Mouse (Mus musculus) naive thymus-derived CD4-positive, alpha-beta T cell, adult 2 months (primary cell): ENCODE results near the gene Ghdc.

ENCODE experiments used
- DNase-seq: peaks from one replicate; pipeline ENCODE4 v3.0.0-alpha.2; 2011; ENCODE audit warnings: low read depth

The Ghdc gene

DNA sequence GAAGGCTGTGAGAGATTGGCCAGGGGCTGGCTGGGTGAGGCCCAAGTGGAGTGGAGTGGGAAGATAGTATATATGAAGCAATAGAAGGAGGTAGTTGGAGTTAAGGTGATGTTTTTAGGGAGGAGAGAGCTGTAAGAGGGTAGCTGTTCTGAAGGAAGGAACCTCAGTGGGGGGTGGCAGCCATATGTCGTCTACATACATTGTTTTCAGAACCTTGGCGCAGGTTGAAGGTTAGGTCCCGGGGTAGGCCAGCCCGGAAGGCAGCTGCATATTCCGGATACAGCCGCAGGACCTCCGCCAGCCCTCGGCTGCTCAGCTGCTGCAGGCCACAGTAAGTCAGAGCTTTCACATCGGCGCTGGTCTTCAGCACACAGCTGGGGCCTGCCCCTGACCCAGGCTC lies 24.2 kb downstream of the Ghdc start:
- DNase-seq, result no peak

DNA sequence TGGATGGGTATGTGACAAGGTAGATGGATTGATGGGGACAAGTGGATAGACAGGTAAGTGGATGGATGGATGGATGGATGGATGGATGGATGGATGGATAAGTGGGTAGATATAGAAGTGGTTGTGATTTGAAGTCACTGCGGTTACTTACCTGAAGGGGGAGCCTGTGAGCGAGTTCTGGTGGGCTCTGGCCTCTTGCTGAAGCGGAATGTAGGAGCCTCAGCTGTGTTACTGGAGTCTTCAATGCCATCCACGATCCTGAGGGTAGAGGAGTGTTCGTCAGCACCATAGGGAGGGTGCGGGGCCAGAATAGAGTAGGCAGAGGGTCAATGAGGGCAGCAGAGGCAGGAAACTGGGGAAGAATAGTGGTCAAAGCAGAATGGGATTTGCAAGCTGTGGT lies 25.7 kb downstream of the Ghdc start:
- DNase-seq, result peak; percentile 79

DNA sequence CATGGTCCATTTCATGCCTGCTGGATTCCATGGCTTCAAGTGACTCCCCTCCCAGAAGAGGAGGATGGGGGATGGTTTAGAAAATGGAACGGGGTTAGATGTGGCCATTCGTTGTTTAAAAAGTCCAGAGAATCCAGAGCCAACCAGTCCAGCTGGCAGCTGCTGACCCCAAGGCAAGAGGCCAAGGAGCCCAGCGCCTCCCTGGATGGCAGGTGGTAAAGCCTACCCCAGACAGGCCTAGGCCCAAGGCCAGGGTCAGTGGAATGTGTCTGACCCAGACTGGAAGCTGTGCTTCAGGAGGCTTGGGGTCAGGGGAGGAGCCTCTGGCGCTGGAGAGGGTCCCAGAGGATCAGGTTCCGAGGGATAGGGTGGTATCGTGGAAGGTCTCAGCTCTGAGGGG lies 29.4 kb downstream of the Ghdc start:
- DNase-seq, result no peak

DNA sequence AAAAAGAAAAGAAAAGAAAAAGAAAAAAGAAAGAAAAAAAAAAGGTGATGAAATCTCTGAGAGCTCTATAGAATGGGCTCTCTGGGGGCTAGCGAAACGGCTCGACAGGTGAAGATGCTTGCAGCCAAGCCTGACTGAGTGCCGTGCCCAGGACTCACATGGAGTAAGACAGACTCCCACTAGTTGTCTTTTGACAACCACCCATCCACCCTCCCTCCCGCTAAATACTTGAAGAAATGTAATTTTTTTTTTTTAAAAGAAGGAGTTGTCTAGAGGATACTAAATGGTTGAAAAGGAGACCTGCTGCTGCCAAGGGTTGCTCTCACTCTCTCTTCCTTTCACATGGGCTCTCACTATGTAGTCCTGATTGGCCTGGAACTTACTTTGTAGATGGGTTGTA lies 32.0 kb downstream of the Ghdc start:
- DNase-seq, result no peak

DNA sequence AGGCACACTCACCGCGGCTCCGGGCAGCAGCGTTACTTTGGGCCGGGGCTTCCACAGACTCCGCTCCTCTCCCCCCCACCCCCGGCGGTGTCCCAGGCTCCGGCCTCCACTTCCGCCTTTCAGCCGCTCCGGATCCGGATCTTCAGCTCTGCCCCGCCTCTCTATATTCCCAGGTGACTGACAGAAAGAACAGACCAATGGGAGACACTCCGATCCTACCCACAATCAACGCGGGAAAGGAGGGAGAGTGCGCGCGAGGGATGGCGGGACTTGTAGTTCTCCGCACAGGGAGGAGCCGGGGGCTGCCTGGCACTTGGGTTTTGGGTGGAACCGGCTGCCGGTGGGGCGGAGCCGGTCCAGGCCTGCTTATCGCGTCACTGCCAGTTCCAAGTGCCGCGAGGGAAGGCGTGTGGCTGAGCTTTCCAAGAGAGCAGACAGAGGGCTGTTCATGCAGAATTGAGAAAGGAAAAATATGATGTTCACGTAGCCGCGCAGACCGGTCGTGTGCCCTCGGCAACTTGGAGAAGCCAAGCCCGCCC lies 32.6 kb downstream of the Ghdc start, which contains the start of gene Rab5c:
Rab5c (minus strand) TSS at position 150 of the 539 bp plus-strand sequence.
- peak; percentile 98 for DNase-seq

DNA sequence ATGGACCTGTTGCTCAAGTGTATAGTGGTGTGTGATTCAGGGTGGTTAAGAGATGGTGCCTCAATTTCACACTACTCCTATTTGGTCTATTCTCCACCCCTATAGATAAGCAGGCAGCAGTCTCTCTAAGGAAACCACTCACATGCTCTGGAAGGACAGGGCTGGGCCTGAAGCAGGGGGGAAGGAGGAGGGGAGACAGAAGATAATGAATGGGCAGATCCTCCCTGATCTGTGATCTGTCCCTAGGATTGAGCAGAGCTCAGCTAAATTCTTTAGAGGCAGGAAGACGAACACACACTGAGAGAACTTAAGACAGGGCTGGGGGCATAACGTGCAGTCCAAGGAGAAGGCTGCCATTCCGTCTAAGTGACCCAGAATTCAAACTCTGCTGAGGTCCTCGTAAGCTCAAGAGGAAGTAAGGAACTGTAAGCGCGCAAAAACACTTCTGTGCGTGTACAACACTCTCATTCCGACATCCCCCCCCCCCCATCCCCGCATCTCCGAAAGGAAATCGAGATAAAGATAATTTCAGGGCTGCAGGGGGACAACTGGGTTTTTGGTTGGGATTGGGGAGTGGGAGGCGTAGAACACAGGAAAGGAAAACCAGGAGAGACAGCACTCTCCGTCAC lies 33.5 kb downstream of the Ghdc start:
- DNase-seq, result peak; percentile 37

DNA sequence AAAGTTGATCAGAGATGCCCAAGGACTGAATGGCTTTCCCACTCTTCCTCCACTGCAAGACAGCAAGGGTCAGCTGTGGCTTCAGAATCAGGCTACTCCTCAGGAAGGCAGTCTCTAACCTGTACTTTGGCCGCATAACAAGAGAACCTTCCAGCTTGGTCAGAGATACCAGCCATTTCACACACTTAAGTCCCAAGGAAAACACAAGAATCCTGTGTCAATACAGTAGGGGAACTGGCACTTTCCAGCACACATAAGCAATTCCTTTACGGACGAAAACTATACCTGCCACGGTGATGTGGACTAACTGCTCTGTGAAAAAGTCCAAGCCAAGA lies 34.0 kb downstream of the Ghdc start:
- no peak for DNase-seq

DNA sequence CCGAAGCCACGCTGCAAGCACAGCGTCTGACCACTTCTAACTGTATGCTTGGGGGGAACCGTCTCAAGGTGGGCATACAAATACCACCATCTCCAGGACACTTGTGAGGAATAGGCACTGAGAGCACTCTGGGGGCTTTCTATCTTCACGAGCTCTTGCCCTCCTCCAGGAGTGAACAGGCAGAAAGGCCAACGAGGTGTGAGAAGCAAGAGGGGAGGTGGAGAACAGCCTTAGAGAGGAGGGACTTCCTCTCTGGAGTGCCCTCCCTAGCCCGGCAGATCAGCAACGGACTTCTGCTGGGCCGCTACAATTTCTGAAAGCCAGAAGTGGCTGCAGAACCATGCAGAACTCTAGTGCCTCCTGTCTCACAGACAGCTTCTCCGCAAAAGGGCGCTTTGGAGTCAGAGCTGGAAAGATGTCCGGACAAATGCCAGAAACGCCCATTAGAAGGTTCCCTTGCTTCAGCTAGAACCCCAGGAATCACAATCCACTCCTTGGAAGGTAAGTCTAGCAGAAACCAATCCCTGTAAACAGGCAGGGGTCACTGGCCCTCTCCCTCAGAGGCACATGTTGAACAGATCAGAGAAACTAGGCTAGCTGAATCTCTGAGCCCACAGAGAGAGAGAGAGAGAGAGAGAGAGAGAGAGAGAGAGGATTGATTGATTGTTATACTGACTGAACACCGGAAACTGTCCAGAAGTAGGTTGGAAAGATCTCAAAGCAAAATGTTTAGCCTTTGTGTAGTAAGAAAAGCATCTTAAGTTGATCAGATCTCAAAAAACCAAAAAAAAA lies 34.6 kb downstream of the Ghdc start:
- peak; percentile 53 for DNase-seq

DNA sequence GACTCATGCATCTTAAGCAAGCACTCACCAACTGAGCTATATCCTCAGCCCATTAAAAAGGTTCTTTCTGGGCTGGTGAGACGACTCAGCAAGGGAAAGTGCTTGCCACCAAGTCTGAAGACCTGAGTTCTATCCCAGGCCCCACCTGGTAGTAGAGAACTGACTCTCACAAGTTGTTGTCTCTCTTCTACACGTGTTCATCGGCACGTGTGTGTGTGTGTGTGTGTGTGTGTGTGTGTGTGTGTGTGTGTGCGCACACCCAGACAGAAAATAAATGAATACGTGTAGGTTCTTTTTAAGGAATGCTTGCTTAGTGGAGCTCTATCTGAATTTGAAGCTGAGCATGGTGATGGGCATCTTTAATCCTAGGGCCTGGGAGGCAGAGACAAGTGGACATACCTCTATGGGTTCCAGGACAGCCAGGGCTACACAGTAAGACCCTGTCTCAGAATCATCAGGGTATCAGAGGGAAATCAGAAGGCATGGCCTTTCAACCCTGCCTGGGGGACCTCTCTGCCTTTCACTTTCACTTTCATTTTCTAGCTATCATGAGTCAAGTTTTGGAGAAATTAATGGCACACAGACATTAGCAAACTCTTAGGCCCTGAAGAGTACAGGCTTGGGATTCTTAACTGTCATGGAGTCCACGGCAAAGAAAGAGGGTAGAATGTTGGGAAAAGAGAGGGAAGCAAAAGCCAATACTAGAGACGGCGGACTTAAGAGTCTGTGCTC lies 35.5 kb downstream of the Ghdc start:
- DNase-seq, result peak; percentile 69

DNA sequence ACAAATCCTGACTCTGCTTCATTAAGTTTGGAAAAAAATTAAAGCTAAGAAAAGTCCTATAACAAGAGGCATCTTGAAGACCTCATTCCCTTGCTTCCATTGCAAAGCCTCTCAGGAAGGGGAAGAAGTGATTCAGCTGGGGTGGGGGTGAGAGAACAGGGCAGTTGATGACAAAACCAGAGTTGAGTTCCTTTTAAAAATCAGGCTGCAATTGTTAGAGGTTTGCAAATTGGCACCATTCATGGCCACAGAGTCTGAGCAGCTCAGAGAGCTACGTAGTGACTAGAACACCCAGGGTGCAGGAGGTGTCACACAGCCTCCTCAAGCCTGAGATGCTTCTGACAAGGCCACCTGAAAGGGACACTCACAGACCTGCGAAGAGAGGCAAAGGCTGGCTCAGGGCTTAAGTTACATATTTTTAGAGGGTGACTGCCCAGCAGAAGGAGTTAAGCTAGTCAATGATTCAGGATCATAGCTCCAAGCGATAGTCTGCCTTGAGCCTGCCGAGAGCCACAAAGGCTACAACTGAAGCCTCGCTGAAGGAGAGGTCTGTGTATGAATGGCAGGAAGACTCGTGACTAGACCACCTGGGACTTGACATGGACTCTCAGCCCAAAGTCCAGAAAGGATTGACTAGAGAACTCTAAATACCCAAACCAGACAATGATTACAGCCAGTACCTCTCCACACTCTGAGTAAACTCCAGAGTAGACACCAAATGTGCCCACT lies 40.1 kb downstream of the Ghdc start:
- DNase-seq, result no peak

DNA sequence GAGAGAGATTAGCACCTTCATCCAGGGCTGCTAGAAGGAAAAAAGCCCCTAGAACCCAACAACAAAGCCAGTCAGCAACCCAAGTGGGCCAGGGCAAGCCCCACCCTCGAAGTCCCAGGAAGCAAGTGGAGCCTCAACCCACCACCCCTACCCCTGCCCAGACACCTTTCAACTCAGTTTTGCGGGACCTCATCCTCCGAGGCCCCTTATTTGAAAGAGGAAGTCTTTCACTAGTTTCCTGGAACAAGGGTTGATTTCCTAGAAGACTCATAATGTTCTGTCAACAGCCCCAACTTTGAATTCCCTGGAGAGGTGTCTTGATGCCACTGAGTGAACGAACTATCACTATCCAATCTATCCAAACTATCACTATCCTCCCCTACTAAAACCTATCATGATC lies 40.8 kb downstream of the Ghdc start:
- DNase-seq, result no peak

DNA sequence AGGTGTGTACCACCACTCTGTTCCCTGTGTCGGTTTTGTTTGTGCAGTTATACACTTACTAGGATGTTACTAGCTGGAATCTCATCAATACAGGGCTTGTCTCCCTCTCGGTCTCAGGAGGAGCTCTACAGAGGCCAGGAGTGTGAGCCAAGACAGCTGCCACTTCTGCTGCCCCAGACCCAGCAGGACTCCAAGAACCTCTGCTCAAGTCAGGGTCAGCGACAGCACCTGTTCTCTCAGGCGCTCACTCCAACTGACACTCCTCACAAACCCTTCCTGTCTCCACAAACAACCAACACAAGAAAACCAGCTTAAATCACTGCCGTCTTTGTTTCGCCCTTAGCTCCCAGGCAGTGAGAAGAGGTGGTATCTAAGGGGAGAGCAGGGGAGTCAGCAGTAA lies 42.2 kb downstream of the Ghdc start:
- no peak for DNase-seq

DNA sequence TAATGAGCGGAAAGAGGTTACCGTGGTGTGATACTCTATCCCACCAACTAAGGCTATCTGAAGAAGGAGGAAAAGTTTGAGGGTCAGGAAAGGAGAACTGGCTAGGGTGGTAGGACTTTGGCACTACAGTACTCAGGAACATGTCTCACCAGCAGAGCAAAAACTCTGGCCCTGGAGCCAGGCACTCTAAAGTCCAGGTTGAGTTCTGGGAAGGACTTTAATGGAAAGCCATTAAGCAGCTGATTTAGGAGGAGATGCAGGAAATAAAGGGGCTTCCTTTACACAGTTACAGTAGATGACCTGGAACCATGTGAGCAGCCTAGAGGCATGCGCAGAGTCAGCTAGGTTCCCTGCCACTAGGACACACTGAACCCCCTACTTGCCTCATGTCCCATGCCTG lies 43.6 kb downstream of the Ghdc start:
- DNase-seq, result no peak

DNA sequence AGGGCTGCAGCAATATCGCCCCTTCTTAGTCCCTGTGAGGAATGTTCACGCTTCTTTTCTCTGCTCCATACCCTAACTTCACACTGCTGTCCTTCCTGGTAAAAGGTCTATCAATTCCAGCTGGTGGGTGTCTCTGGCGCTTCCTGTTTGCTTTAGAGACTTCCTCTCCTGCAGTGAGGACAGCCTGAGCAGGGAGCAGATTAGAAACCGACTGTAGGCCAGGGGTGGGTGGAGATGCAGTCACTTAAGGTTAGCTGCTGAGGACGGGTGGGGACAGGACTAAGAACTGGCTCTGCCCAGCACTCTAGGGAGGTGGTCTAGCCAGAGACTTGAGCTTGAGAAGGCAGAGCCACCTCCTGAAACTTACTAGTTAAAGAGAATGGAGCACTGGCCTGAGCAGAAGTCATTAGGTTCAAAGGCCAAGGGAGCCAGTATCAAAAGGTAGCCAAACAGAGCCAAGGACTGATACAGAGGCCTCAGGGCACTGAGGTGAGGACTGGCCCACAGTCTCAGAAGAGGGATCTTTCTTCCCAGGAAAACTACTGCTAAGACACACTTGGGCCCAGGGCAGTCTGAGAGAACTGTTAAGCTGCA lies 45.7 kb downstream of the Ghdc start:
- DNase-seq, result no peak

DNA sequence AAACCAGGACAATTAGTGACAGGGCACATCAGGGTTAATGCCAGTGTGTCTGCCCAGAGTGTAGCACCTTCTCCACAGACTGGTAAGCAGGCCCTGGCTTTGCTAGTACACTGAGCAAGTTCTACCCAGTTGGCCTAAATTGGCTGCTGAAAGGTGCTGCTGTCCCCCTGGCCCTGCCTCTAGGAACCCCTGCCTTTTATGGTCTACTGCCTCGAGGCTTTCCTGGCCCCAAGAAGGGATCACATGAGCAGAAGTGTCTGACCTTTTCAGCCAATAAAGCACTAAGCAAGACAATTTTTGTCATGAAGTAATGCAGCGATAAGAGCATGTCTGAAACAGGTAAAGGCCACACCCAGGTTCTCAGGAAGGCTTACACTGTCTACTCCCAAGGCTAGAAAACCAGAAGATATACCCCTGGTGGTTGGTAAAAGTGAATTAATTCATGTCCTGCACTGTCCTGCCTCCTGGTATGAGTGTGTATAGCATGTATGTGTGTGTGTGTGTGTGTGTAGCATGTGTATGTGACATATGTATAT lies 48.2 kb downstream of the Ghdc start:
- no peak for DNase-seq

DNA sequence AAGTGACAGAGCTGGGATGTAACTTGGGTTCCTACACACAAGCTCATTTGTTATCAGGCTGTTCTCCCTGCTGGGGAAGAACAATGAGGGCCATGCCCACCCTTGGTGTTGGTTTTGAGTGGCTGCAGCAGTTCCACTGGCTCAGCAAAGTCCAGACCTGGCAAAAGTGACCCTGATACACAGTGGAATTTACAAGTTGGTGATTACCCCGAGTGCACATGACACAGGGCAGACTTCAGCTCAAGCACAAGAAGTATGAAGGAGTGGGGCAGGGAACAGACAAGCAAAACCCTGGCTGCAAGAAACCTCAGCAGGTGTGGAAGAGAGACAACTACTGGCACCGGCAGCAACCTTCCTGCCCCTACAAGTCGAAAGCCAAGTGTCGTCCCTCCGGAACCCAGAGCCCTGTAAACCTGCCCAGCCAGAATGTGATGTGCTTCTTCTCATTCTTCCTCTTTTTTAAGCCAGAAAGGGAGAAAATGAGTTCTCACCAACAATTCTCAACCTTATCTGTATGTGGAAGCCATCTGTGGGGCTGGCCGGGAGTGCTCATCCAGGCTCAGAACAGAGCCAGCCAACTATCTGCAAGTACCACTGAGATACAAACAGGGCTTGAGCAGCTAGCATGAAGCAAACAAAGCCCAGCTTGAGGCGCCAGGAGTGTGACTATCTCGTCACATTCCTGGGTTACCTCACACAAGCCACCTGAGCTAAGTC lies 48.8 kb downstream of the Ghdc start:
- peak; percentile 19 for DNase-seq

DNA sequence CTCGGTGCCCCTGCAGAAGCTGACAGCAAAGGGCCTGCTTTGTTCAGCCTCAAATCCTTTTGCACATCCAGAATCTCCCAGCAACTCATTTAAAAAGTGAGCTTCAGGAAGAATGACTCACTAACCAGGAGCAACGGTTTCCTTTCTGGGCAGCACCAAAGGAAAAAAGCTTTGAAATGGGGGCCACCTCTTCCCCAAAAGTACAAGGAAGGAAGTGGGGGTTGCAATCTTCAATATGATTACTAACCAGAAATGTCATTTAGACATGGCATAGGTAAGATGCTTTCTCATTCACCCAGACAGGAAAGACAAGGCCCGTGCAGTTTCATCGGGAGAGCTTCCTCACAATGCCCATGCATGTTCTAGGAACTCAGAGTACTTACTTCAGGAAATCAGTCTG lies 49.5 kb downstream of the Ghdc start:
- DNase-seq, result no peak

DNA sequence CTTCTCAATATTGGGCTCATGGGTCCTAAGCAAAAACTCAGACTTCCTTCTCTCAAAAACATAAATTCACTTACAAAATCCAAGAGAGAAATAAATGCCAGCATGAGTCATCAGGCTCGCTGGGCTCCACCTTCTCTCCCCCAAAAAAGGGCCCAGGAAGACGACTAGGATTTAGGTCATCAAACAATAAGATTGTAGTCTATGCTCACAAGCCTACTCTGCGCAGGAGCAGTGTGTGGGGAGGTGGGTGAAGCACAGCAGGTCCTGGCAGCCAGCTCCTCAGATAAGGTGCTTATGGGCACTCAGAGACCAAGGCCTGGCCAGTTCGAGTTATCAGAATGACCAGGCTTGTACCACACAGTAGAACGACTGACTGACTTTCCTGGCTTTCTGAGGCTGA lies 50.4 kb downstream of the Ghdc start:
- no peak for DNase-seq

DNA sequence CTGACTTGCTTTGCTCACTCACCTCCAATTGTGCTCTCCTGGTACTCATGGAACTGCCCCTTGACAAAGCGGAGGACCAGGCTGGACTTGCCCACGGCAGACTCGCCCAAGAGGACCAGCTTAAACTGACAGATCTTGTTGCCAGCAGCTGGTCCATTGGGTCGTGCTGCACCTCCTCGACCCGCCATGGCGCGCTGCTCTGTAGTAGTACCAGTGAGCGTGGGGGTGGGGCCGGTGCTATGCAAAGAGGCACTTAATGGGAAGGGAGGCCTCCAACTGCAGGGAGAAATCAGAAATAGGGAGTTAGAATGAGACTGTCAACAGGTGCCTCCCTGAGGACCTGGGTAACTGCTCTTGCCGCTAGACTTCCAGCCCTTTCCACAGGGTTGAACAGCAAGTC lies 50.9 kb downstream of the Ghdc start:
- no peak for DNase-seq

DNA sequence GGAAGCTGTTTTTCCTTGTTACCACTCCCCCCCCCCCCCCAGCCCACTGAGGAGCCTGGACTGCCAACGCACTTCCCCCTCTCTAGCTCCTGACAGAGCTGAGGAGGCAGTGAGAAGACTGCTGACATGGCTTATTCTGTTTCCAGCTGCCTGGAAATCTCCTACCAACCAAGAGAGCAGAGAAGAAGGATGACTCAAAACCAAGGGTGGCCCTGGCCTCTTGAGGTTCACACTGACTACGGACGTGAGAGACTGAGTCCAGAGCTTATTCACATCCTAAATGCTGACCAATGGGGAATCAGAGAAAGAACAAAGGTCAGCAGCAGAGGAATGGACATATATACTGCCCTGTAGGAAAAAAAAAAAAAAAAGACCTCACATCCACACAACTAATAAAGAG lies 51.4 kb downstream of the Ghdc start:
- no peak for DNase-seq

DNA sequence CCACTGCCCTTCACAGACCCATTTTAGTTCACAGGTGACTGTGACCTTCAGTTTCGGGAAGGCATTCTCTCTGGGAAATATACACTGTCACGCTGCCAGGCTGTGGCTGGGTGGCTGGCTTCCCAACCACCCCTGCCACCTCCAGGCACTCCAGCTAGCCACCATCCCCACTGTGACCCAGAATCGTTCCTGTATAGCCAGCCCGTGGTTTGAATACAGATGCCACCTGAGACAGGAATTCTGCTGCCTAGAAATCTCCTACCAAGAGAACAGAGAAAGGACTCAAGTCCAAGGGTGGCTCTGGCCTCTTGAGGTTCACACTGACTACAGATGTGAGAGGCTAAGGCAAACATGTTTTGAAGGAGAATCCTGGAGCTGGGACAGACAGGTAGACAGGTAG lies 51.9 kb downstream of the Ghdc start:
- DNase-seq, result no peak
